8 mouse cellular contexts compared by ENCODE assay signal in the genomic region with DNA sequence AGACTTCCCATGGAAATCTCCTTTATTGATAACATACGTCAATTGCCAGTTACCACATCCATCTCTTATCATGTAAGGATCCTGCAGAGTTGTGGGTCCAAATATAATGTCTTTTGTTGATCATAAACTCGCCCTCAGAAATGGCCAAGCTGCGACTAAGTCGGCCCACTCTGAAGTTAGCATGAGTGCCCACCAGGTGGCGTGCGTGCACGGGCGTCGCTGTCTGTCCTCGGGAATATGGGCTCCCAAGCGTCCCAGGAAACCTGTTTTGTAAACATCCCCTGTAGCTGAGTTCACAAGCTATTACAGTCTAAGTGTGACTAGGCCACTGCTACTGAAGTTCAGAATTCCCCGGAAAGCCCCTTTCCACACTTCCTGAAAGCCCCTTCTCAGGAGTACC. TPM values are rescaled to one million over a fixed set of nuclear protein-coding genes. Genes with fewer than 3 reads are reported as not detected.
DNase-seq lines count a peak whose midpoint lies in the region; ATAC-seq lines count a peak whose summit lies in the region.
"Had no signal": no experiment of that assay in that cellular context is flagged by ENCODE, and none has a peak within 500 bp of the region (broad histone marks: within the 10 kb centered on the region; RNA-seq: fewer than 3 reads in every experiment).

No protein-coding gene starts in this region.

- no peaks in the 10 kb centered on the region for H3K36me3 ChIP-seq in hindbrain, embryonic 14.5 days (replicated peaks; ENCODE audit: control insufficient read depth, insufficient read depth)
- H3K36me3 ChIP-seq: liver, embryonic 15.5 days had no signal

- H3K27ac ChIP-seq in hindbrain, embryonic 14.5 days: no peak overlapping the region
- H3K27ac ChIP-seq: liver, embryonic 15.5 days had no signal

- H3K9me3 ChIP-seq in hindbrain, embryonic 14.5 days (ENCODE audit: control insufficient read depth, low read length): no peaks in the 10 kb centered on the region
- H3K9me3 ChIP-seq: liver, embryonic 15.5 days had no signal

- no peak overlapping the region for H3K4me3 ChIP-seq in hindbrain, embryonic 14.5 days (replicated peaks; ENCODE audit: low read length)
- H3K4me3 ChIP-seq: liver, embryonic 15.5 days had no signal

- 6% methylated on average over 12 of the region's 12 CpGs for WGBS in hindbrain, embryonic 14.5 days

- H3K9ac ChIP-seq in hindbrain, embryonic 14.5 days: no peak overlapping the region
- H3K9ac ChIP-seq: liver, embryonic 15.5 days had no signal

- peak; percentile 80; the same call in 1 of the 2 replicates for ATAC-seq in hindbrain, embryonic 14.5 days (ENCODE audit: low FRiP score)

- no peak overlapping the region for H3K4me2 ChIP-seq in hindbrain, embryonic 14.5 days (replicated peaks)
- H3K4me2 ChIP-seq: liver, embryonic 15.5 days had no signal

- DNase-seq in ZHBTc4 (ENCODE audit: low read depth, low spot score): peak; percentile 80
- peak; percentile 85 to 93 for DNase-seq in cerebellum, adult 18-20 months
- DNase-seq in forelimb bud, embryonic 11.5 days (ENCODE audit: low read depth, low spot score): peak; percentile 69
- peak; percentile 83 for DNase-seq in hindbrain, embryonic 14.5 days (ENCODE audit: low spot score)
- DNase-seq in layer of hippocampus, postnatal 14 days (ENCODE audit: low spot score in 2 of 2): peak; percentile 69 to 73
- peak; percentile 49 to 61 for DNase-seq in lung, postnatal 4 days
- peak; percentile 80 for DNase-seq in right cerebral cortex, postnatal 14 days

- H3K27me3 ChIP-seq in hindbrain, embryonic 14.5 days (ENCODE audit: control insufficient read depth, insufficient read depth, low read length): no peaks in the 10 kb centered on the region
- H3K27me3 ChIP-seq: liver, embryonic 15.5 days had no signal

- H3K4me1 ChIP-seq in hindbrain, embryonic 14.5 days (replicated peaks; ENCODE audit: control insufficient read depth, insufficient read depth, low read length): no peaks in the 10 kb centered on the region
- H3K4me1 ChIP-seq: liver, embryonic 15.5 days had no signal

RNA-seq across cellular contexts. Expression of a gene that starts 51.9 kb away (rescaled TPM):
- polyA plus RNA-seq in hindbrain, embryonic 14.5 days (2014; fragmentation: Nextera tagmentation; extraction: Ambion mirVana): 4.8 and 5.5 TPM in 2 replicates
- 1 to 10 TPM; 1.9 to 2.9 TPM for total RNA-seq in layer of hippocampus, postnatal 14 days (2021)
- polyA plus RNA-seq: liver, embryonic 15.5 days had no signal
